Mouse (Mus musculus) left cerebral cortex, adult 11 months (tissue): Measurements from ENCODE around the gene Cldn34c2.
"Not testable (repeated sequence)": the region's sequence is repeated elsewhere in the genome, so short reads cannot be mapped to it uniquely, and the experiment has no call there.

Experiments
- DNase-seq: peaks from one replicate; pipeline ENCODE4 v3.0.0; 2022; ENCODE audit warnings: low spot score

Gene Cldn34c2

DNA sequence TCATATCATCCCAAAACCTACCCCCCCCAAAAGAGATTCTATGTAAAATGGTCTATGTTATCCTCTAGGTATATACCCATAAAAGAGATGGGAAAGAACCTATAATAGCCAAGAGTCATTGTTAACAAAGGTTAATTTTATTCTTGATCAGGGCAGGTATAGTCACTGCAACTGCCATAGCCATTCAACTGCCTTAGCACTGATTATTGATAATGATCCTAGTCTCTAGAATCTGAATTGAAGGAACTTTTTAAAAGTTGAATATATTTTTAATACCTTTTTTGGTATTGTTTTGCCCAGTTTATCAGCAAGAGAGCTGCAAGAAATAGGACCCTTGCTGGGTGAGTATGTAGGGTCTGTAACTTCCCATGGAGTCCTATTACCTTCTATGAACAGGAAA lies at the start of gene Cldn34c2:
Gene Cldn34c2, plus strand, starts transcription at position 301 of the 400 bp plus-strand sequence.
- DNase-seq = not testable (repeated sequence)

- not testable (repeated sequence) for DNase-seq
These were observed 30.1 kb upstream of the Cldn34c2 start for GRCm38 (mm10) chrX:123551378-123551777.

- not testable (repeated sequence) for DNase-seq
These were observed 30.8 kb downstream of the Cldn34c2 start for GRCm38 (mm10) chrX:123612158-123612828.
